Mouse (Mus musculus): Measurements from ENCODE around the gene Ddx1. TPM values are rescaled to one million over a fixed set of nuclear protein-coding genes. Genes with fewer than 3 reads are reported as not detected.

Gene Ddx1
- polyA plus RNA-seq, 1 experiment, result 43.2 TPM

DNA sequence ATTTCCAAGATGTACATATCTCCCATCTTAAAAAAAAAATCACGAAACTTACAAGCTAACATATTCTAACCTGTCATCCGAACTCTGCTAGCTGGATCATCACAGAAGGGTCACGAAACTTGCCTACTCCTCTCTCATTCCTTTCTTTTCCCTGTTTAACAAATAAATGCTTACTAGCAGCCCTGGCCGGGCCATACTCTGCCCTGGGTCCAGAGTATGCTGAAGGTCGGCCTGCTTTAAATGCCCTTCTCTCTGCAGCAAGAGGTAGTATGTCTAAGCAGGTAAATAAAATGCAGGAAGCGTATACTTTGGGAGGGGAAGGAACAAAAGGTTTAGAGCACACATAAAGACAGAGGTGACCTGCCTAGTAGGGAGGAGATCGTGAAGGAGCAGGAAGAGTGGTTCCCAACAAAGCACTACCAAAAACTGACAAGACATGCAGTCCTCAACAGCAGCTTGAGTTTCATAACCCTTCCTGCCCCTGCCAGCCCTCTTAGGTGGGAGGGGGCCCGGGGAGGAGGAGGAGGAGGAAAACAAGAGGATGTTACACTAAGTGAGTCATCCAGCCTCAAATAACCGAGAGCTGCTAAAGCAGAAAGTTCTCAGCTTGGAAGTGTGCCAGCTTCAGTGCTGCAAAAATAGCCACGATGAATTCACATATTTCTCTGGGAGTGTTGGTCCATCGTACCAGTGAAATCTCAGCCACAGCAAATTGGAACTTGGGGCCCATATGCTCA is 37.1 kb downstream of the Ddx1 start:
- Histone ChIP-seq H3ac (ENCODE audit: control insufficient read depth, insufficient read length) (no peak overlapping the region), H3K79me2 (ENCODE audit: control insufficient read depth, insufficient read depth) (no peaks in the 10 kb centered on the region), H3K4me3 (no peak overlapping the region), H3K27me3 (ENCODE audit: control insufficient read depth, insufficient read depth, insufficient read length) (no peaks in the 10 kb centered on the region), H3K4me2 (ENCODE audit: low read depth) (no peak overlapping the region), H3K36me3 (ENCODE audit: control insufficient read depth, insufficient read depth) (no peaks in the 10 kb centered on the region)
- no peak for TF ChIP-seq MAX (IDR thresholded peaks at IDR 0.05; ENCODE audit: low read depth)
- TF ChIP-seq MYOD1 (IDR thresholded peaks at IDR 0.05; ENCODE audit: control insufficient read depth in 1 of 3, insufficient read length in 2 of 3, low read depth in 2 of 3), result no peak
- TF ChIP-seq POLR2A (IDR thresholded peaks at IDR 0.05; ENCODE audit: insufficient read length, low read depth), result no peak
- TF ChIP-seq POLR2AphosphoS2 (IDR thresholded peaks at IDR 0.05; ENCODE audit: insufficient read length, low read depth), result no peak
- no peak for TF ChIP-seq E2F4 (IDR thresholded peaks at IDR 0.05; ENCODE audit: insufficient read depth)
- no peak for TF ChIP-seq REST (IDR thresholded peaks at IDR 0.05; ENCODE audit: insufficient read depth, insufficient read length)
- no peak for TF ChIP-seq SRF (IDR thresholded peaks at IDR 0.05; ENCODE audit: control insufficient read depth, insufficient read length, low read depth)
- no peak for TF ChIP-seq TCF3 (IDR thresholded peaks at IDR 0.05; ENCODE audit: insufficient read length, low read depth)
- no peak for TF ChIP-seq USF1 (IDR thresholded peaks at IDR 0.05; ENCODE audit: low read depth)
- TF ChIP-seq MYOG (IDR thresholded peaks at IDR 0.05; ENCODE audit: control insufficient read depth in 1 of 3, insufficient read depth in 1 of 3, insufficient read length in 2 of 3, low read depth in 2 of 3), result no peak
- no peak for TF ChIP-seq TCF12 (IDR thresholded peaks at IDR 0.05; ENCODE audit: insufficient read depth, poor library complexity, severe bottlenecking)
- no peak for TF ChIP-seq CEBPB (IDR thresholded peaks at IDR 0.05; ENCODE audit: insufficient read depth, poor library complexity, severe bottlenecking)

DNA sequence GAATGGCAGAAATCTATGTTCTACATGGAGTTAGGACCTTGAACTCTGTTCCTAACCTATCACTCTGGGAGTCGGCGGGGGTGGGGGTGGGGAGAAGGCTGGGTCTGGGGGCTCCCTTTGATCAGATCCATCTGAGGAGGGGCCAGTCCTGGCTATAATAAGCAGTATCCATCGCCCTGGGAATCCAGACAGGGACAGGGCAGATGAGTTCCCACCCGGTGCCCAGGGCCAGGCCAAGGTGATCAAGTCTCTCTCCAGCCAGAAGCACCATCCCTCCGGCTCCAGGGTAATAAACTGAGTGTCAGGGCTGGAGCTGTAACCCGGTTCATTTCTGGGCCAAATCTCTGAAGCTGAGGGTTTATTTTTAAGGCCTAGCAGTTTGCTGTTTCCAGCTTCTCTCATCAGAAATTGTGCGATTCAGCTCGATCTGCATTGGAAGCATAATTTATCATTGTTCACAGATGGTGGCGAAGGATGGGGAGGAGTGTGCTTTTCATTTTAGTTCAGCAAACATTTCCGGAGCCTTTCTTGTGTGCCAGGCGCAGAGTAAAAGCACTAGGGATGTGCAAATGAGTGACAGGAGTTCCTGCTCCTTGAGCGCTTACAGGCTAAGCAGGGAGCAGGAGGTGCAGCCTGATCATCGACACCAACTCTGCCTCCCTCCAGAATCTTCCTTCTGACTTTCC is 39.2 kb downstream of the Ddx1 start:
- Histone ChIP-seq H3K27me3 (ENCODE audit: control insufficient read depth, insufficient read depth, insufficient read length) (no peaks in the 10 kb centered on the region), H3K4me3 (no peak overlapping the region), H3K79me2 (ENCODE audit: control insufficient read depth, insufficient read depth) (no peaks in the 10 kb centered on the region), H3ac (ENCODE audit: control insufficient read depth, insufficient read length) (no peak overlapping the region), H3K36me3 (ENCODE audit: control insufficient read depth, insufficient read depth) (no peaks in the 10 kb centered on the region), H3K4me2 (ENCODE audit: low read depth) (no peak overlapping the region)
- TF ChIP-seq TCF12 (IDR thresholded peaks at IDR 0.05; ENCODE audit: insufficient read depth, poor library complexity, severe bottlenecking) (no peak), TCF3 (IDR thresholded peaks at IDR 0.05; ENCODE audit: insufficient read length, low read depth) (no peak), MAX (IDR thresholded peaks at IDR 0.05; ENCODE audit: low read depth) (no peak), USF1 (IDR thresholded peaks at IDR 0.05; ENCODE audit: low read depth) (no peak), REST (IDR thresholded peaks at IDR 0.05; ENCODE audit: insufficient read depth, insufficient read length) (no peak)

DNA sequence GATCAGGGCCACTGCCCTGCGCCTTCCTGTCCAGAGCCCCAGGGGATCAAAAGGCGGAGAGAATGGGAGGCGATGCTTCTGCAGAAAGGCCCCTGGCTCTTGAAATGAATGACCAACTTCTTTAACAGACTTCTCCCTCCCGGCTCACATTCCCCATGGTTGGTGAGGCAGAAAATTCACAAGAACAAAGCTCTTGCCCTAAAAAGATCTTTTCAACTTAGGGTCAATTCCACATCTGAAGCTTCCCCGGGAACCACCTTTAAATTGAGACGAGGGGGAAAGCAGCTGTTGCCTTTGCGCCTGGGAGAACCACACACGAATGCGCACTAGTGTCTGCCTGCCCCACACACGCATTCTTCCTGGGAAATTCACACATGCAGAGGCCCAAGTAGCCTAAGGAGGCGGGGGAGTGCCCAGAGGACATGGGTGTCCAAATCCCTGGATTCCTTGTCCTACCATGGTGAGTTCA is 40.0 kb downstream of the Ddx1 start:
- Histone ChIP-seq H3K4me3 (no peak overlapping the region), H3K36me3 (ENCODE audit: control insufficient read depth, insufficient read depth) (no peaks in the 10 kb centered on the region), H3K27me3 (ENCODE audit: control insufficient read depth, insufficient read depth, insufficient read length) (no peaks in the 10 kb centered on the region), H3ac (ENCODE audit: control insufficient read depth, insufficient read length) (no peak overlapping the region), H3K79me2 (ENCODE audit: control insufficient read depth, insufficient read depth) (no peaks in the 10 kb centered on the region), H3K4me2 (ENCODE audit: low read depth) (no peak overlapping the region)
- no peak for TF ChIP-seq POLR2AphosphoS2 (IDR thresholded peaks at IDR 0.05; ENCODE audit: insufficient read length, low read depth)
- TF ChIP-seq REST (IDR thresholded peaks at IDR 0.05; ENCODE audit: insufficient read depth, insufficient read length), result no peak
- TF ChIP-seq TCF12 (IDR thresholded peaks at IDR 0.05; ENCODE audit: insufficient read depth, poor library complexity, severe bottlenecking), result no peak
- no peak for TF ChIP-seq MYOD1 (IDR thresholded peaks at IDR 0.05; ENCODE audit: control insufficient read depth in 1 of 3, insufficient read length in 2 of 3, low read depth in 2 of 3)
- TF ChIP-seq SRF (IDR thresholded peaks at IDR 0.05; ENCODE audit: control insufficient read depth, insufficient read length, low read depth), result no peak
- no peak for TF ChIP-seq POLR2A (IDR thresholded peaks at IDR 0.05; ENCODE audit: insufficient read length, low read depth)
- TF ChIP-seq MYOG (IDR thresholded peaks at IDR 0.05; ENCODE audit: control insufficient read depth in 1 of 3, insufficient read depth in 1 of 3, insufficient read length in 2 of 3, low read depth in 2 of 3), result no peak
- no peak for TF ChIP-seq CEBPB (IDR thresholded peaks at IDR 0.05; ENCODE audit: insufficient read depth, poor library complexity, severe bottlenecking)
- TF ChIP-seq TCF3 (IDR thresholded peaks at IDR 0.05; ENCODE audit: insufficient read length, low read depth), result no peak
- TF ChIP-seq USF1 (IDR thresholded peaks at IDR 0.05; ENCODE audit: low read depth), result no peak
- no peak for TF ChIP-seq MAX (IDR thresholded peaks at IDR 0.05; ENCODE audit: low read depth)
- TF ChIP-seq E2F4 (IDR thresholded peaks at IDR 0.05; ENCODE audit: insufficient read depth), result no peak

DNA sequence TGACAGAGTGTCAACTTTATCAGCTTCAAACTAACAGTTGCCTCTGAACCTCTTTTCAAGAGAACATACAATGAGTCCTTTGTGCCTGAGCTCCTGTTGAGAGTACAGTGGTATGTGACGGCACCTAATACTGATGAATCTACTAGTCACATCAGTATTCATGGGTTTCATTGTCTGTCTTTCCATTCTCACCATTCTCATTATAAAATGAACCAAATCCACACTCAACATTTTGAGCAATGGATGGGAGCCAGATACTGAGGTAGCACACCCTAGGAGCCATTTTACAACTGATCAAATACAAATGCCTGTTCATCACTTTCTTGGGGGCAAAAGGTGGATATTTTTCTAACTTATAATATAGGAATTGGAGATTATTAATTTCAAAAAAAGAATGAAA is 40.5 kb downstream of the Ddx1 start:
- H3K4me2 ChIP-seq (ENCODE audit: low read depth), result no peak overlapping the region
- TF ChIP-seq TCF3 (IDR thresholded peaks at IDR 0.05; ENCODE audit: insufficient read length, low read depth), result no peak
- no peak for TF ChIP-seq CEBPB (IDR thresholded peaks at IDR 0.05; ENCODE audit: insufficient read depth, poor library complexity, severe bottlenecking)
- TF ChIP-seq SRF (IDR thresholded peaks at IDR 0.05; ENCODE audit: control insufficient read depth, insufficient read length, low read depth), result no peak
- no peak for TF ChIP-seq MAX (IDR thresholded peaks at IDR 0.05; ENCODE audit: low read depth)
- TF ChIP-seq MYOG (IDR thresholded peaks at IDR 0.05; ENCODE audit: control insufficient read depth in 1 of 3, insufficient read depth in 1 of 3, insufficient read length in 2 of 3, low read depth in 2 of 3), result no peak
- TF ChIP-seq TCF12 (IDR thresholded peaks at IDR 0.05; ENCODE audit: insufficient read depth, poor library complexity, severe bottlenecking), result no peak
- no peak for TF ChIP-seq REST (IDR thresholded peaks at IDR 0.05; ENCODE audit: insufficient read depth, insufficient read length)
- no peak for TF ChIP-seq MYOD1 (IDR thresholded peaks at IDR 0.05; ENCODE audit: control insufficient read depth in 1 of 3, insufficient read length in 2 of 3, low read depth in 2 of 3)
- TF ChIP-seq POLR2A (IDR thresholded peaks at IDR 0.05; ENCODE audit: insufficient read length, low read depth), result no peak
- no peak for TF ChIP-seq POLR2AphosphoS2 (IDR thresholded peaks at IDR 0.05; ENCODE audit: insufficient read length, low read depth)
- no peak for TF ChIP-seq E2F4 (IDR thresholded peaks at IDR 0.05; ENCODE audit: insufficient read depth)
- TF ChIP-seq USF1 (IDR thresholded peaks at IDR 0.05; ENCODE audit: low read depth), result no peak
- no peak overlapping the region for H3ac ChIP-seq (ENCODE audit: control insufficient read depth, insufficient read length)
- H3K4me3 ChIP-seq, result no peak overlapping the region
- no peaks in the 10 kb centered on the region for H3K27me3 ChIP-seq (ENCODE audit: control insufficient read depth, insufficient read depth, insufficient read length)
- no peaks in the 10 kb centered on the region for H3K79me2 ChIP-seq (ENCODE audit: control insufficient read depth, insufficient read depth)
- H3K36me3 ChIP-seq (ENCODE audit: control insufficient read depth, insufficient read depth), result no peaks in the 10 kb centered on the region
